Mouse (Mus musculus): ENCODE data around the gene Lpp. TPM values are rescaled to one million over a fixed set of nuclear protein-coding genes. Genes with fewer than 3 reads are reported as not detected.

Gene Lpp
- total and polyA plus RNA-seq, 3 experiments = 0.64 to 1.2 (median 0.68) TPM

GRCm38 (mm10) chr16:24644154-24644553, 250.8 kb downstream of the Lpp start:
- H3K79me2 ChIP-seq (replicated peaks; ENCODE audit: control insufficient read depth, extremely low read depth, insufficient read depth, poor library complexity, severe bottlenecking) = no peaks in the 10 kb centered on the region
- TF ChIP-seq ZNF384 (IDR thresholded peaks at IDR 0.05; ENCODE audit: low read depth, low read length) (no peak), UBTF (IDR thresholded peaks at IDR 0.05; ENCODE audit: low read depth, low read length) (no peak), IRF4 (IDR thresholded peaks at IDR 0.05; ENCODE audit: low read depth, low read length) (no peak), ETS1 (conservative IDR thresholded peaks at IDR 0.05; ENCODE audit: low read depth, low read length) (no peak), USF2 (conservative IDR thresholded peaks at IDR 0.05; ENCODE audit: low read depth, low read length) (no peak), CHD2 (IDR thresholded peaks at IDR 0.05; ENCODE audit: low read length) (no peak), MEF2A (IDR thresholded peaks at IDR 0.05; ENCODE audit: borderline replicate concordance, low read depth, low read length) (no peak), CHD1 (IDR thresholded peaks at IDR 0.05; ENCODE audit: low read depth, low read length) (no peak), JUND (conservative IDR thresholded peaks at IDR 0.05; ENCODE audit: low read depth, low read length) (no peak), SMC3 (IDR thresholded peaks at IDR 0.05; ENCODE audit: low read depth, low read length) (no peak), BHLHE40 (IDR thresholded peaks at IDR 0.05; ENCODE audit: low read depth, low read length) (no peak), MYC (IDR thresholded peaks at IDR 0.05; ENCODE audit: low read depth, low read length) (no peak), POLR2AphosphoS2 (IDR thresholded peaks at IDR 0.05; ENCODE audit: low read depth, low read length) (no peak), MAX (IDR thresholded peaks at IDR 0.05; ENCODE audit: low read length) (no peak), E2F4 (IDR thresholded peaks at IDR 0.05; ENCODE audit: insufficient replicate concordance, low read depth, low read length) (no peak)
- H3K4me3 ChIP-seq (replicated peaks in 1 of 3; ENCODE audit: low read depth in 2 of 3, low read length in 2 of 3, poor library complexity in 1 of 3) = no peak overlapping the region
- H3K4me2 ChIP-seq (ENCODE audit: insufficient read depth, low read depth, poor library complexity, severe bottlenecking) = no peak overlapping the region
- H3K27ac ChIP-seq (ENCODE audit: insufficient read depth, low read depth) = no peak overlapping the region
- in situ Hi-C loops (cut with MboI; ENCODE audit: low pct_ligation_motif_present, low pct_unique_long_range_greater_than_20kb, low sequenced_read_pairs) = loop anchor here (25.0 kb wide), 1 partner anchor 657 kb away; the partner anchor contains the start of genes Bcl6 and Gm37419
- dilution Hi-C loops (cut with MboI; ENCODE audit: extremely low pct_ligation_motif_present, extremely low pct_unique_long_range_greater_than_20kb, low sequenced_read_pairs) = no loop called here
- H3K36me3 ChIP-seq (replicated peaks in 1 of 2; ENCODE audit: control insufficient read depth in 1 of 2, insufficient read depth in 1 of 2, low read length in 1 of 2) = no peaks in the 10 kb centered on the region
- no peak for DNase-seq (ENCODE audit: extremely low read depth)
- no peak overlapping the region for H3K9ac ChIP-seq (ENCODE audit: insufficient read depth, low read depth)
- no peaks in the 10 kb centered on the region for H3K27me3 ChIP-seq (replicated peaks)
- H3K4me1 ChIP-seq (ENCODE audit: control insufficient read depth in 1 of 2, insufficient read depth in 2 of 2) = peaks cover 0 to 31% of the 10 kb centered on the region in 2 experiments; a peak in 2 of 4 replicates
- H3K9me3 ChIP-seq (replicated peaks; ENCODE audit: low read length) = no peaks in the 10 kb centered on the region

DNA sequence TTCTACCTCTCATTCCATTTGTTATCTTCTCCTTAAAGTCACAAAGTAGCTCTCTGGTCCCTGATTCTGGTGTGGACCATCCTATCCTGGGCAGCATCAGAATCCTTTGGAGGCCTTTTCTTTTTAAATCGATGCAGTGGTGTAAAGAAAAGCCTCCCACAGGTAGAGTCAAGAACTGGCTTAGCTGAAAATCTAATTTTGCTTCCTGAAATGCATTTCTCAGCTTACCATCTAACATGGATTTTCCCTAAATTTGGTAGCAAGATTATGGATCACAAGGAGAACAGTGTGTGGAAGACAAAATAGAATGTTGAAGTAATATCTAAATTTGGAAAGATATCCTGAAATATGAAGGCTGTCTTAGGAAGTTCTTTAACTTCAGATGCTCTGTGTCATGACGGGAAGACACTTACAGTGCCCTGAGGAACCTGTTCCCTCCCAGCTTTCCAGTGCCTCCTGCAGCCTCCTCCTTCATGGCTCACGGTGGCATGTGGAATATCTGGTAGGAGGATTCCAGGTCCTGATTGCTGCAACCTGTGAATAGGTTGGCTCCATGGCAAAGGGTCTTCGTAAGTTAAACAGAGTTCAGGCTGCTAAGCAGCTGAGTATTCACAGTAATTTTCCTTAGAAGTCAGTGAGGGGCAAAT, 251.6 kb downstream of the Lpp start:
- TF ChIP-seq MYC (IDR thresholded peaks at IDR 0.05; ENCODE audit: low read depth, low read length) (no peak), IRF4 (IDR thresholded peaks at IDR 0.05; ENCODE audit: low read depth, low read length) (no peak), CTCF (conservative IDR thresholded peaks at IDR 0.05 in 1 of 2, IDR thresholded peaks at IDR 0.05 in 1 of 2; ENCODE audit: low read depth in 2 of 2, low read length in 2 of 2) (no peak), USF2 (conservative IDR thresholded peaks at IDR 0.05; ENCODE audit: low read depth, low read length) (no peak), NRF1 (IDR thresholded peaks at IDR 0.05; ENCODE audit: low read depth, low read length) (no peak), ELF1 (IDR thresholded peaks at IDR 0.05; ENCODE audit: low read depth, low read length) (no peak), RAD21 (IDR thresholded peaks at IDR 0.05; ENCODE audit: low read depth, low read length) (no peak), NELFE (IDR thresholded peaks at IDR 0.05; ENCODE audit: low read depth, low read length) (no peak), USF1 (IDR thresholded peaks at IDR 0.05; ENCODE audit: low read depth, low read length) (no peak), CHD2 (IDR thresholded peaks at IDR 0.05; ENCODE audit: low read length) (no peak), PAX5 (IDR thresholded peaks at IDR 0.05; ENCODE audit: low read length) (no peak), UBTF (IDR thresholded peaks at IDR 0.05; ENCODE audit: low read depth, low read length) (no peak), JUN (IDR thresholded peaks at IDR 0.05; ENCODE audit: insufficient read depth, low read depth, low read length) (no peak), POLR2A (IDR thresholded peaks at IDR 0.05; ENCODE audit: low read depth, low read length) (no peak), KAT2A (IDR thresholded peaks at IDR 0.05; ENCODE audit: insufficient replicate concordance, low read length) (no peak), ETS1 (conservative IDR thresholded peaks at IDR 0.05; ENCODE audit: low read depth, low read length) (no peak), ZMIZ1 (IDR thresholded peaks at IDR 0.05; ENCODE audit: low read depth, low read length) (no peak), ZC3H11A (IDR thresholded peaks at IDR 0.05; ENCODE audit: low read depth, low read length) (no peak)

More for the DNA sequence above, 251.6 kb downstream of the Lpp start:
- H3K36me3 ChIP-seq (replicated peaks in 1 of 2; ENCODE audit: control insufficient read depth in 1 of 2, insufficient read depth in 1 of 2, low read length in 1 of 2) = no peaks in the 10 kb centered on the region
- no peaks in the 10 kb centered on the region for H3K79me2 ChIP-seq (replicated peaks; ENCODE audit: control insufficient read depth, extremely low read depth, insufficient read depth, poor library complexity, severe bottlenecking)
- dilution Hi-C loops (cut with MboI; ENCODE audit: extremely low pct_ligation_motif_present, extremely low pct_unique_long_range_greater_than_20kb, low sequenced_read_pairs) (no loop called here), in situ Hi-C loops (cut with MboI; ENCODE audit: low pct_ligation_motif_present, low pct_unique_long_range_greater_than_20kb, low sequenced_read_pairs) (loop anchor here (25.0 kb wide), 1 partner anchor 658 kb away; the partner anchor contains the start of genes Bcl6 and Gm37419)
- no peak for DNase-seq (ENCODE audit: extremely low read depth)
- H3K9me3 ChIP-seq (replicated peaks; ENCODE audit: low read length) = no peaks in the 10 kb centered on the region
- H3K27ac ChIP-seq (ENCODE audit: insufficient read depth, low read depth) = no peak overlapping the region
- H3K4me3 ChIP-seq (replicated peaks in 1 of 3; ENCODE audit: low read depth in 2 of 3, low read length in 2 of 3, poor library complexity in 1 of 3) = no peak overlapping the region
- no peak overlapping the region for H3K9ac ChIP-seq (ENCODE audit: insufficient read depth, low read depth)
- H3K27me3 ChIP-seq (replicated peaks) = no peaks in the 10 kb centered on the region
- peaks cover 0 to 31% of the 10 kb centered on the region in 2 experiments; a peak in 2 of 4 replicates for H3K4me1 ChIP-seq (ENCODE audit: control insufficient read depth in 1 of 2, insufficient read depth in 2 of 2)
- H3K4me2 ChIP-seq (ENCODE audit: insufficient read depth, low read depth, poor library complexity, severe bottlenecking) = no peak overlapping the region

All from CH12.LX (cell line).